Mouse (Mus musculus): ENCODE data around the gene Kazn. TPM values are rescaled to one million over a fixed set of nuclear protein-coding genes. Genes with fewer than 3 reads are reported as not detected.

Gene Kazn
- polyA plus RNA-seq (2015; fragmentation: Nextera tagmentation; extraction: Ambion mirVana) = 5.8 and 6.5 TPM in 2 replicates

DNA sequence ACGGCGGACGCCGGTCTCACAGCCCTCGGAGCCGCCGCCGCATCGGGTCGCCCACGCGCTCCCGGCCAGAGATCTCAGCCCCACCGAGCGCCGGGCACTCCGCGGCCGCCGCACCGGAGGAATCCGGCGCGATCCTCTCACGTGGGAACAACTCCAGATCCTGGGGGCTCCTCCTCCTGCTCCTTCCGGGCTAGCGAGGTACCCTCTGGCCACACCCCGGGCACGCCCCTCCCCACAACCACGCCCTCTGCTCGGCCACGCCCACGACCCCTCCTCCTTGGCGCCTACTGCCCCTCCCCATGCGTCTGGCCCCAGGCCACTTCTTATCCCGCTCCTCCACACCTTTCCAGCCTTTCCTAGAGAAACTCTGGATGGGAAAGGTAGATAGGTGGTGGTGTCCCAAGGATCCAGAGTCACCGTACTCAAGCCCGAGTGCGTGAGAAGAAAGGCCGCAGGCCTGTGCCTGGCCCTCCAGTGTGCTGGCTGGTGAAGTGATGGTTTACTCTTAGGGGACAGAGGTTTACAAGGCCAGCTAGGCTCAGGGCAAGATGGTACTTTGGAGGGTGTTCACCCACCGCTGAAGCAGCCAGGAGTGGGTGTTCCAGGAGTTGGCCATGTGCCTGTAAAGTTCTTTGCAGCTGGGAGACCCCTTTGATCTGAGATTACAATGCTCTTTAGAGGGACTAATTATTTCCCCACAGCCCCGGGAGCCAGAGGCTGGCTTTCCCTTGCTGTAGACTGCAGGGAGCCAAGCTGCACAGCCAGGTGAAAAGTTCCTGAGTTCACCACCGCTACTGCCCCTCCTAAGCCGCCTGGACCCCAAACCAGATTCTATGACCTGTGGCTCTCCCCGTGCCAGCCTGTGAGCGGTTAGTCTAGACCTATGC is at the start of gene Kazn:
Gene Kazn (minus strand): TSS at position 162 of the 887 bp plus-strand sequence.
- H3K27me3 ChIP-seq (ENCODE audit: control insufficient read depth, insufficient read depth, low read length) = no peaks in the 10 kb centered on the region
- H3K9ac ChIP-seq (ENCODE audit: low read length) = peak within 1 kb of the TSS; percentile 78
- H3K9me3 ChIP-seq (replicated peaks; ENCODE audit: control insufficient read depth, low read length) = no peaks in the 10 kb centered on the region
- peak within 1 kb of the TSS; percentile 50; the same call in 1 of the 2 replicates for H3K27ac ChIP-seq (ENCODE audit: low read length)
- WGBS = 8% methylated on average over 40 of the region's 46 CpGs
- H3K36me3 ChIP-seq (ENCODE audit: control insufficient read depth, insufficient read depth) = no peaks in the 10 kb centered on the region
- ATAC-seq (replicated peaks; ENCODE audit: extremely low read depth, insufficient read depth, low FRiP score) = peak; percentile 90
- peak within 1 kb of the TSS; percentile 67 for H3K4me3 ChIP-seq (ENCODE audit: low read length)
- H3K4me1 ChIP-seq (ENCODE audit: control insufficient read depth, insufficient read depth, low read length) = peaks cover 12% of the 10 kb centered on the region
- H3K4me2 ChIP-seq (ENCODE audit: low read depth, low read length) = peak within 1 kb of the TSS; percentile 82

DNA sequence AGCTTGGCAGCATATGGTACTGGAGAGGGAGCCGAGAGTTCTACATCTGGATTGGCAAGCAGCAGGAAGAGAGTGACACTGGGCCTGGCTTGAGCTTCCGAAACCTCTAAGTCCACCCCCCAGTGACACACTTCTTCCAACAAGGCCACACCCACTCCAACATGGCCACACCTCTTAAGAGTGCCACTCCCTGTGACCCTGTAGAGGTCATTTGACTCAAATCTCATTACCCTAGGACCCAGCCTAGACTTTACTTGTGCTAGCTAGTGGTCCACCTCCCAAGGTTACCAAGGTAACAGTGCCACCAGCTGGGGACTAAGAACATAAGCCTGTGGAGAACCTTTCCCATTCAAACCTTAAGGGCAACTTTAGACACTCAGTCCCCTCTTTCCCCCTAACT is 46.3 kb upstream of the Kazn start:
- Histone ChIP-seq H3K4me1 (ENCODE audit: control insufficient read depth, insufficient read depth, low read length) (peaks cover 8% of the 10 kb centered on the region), H3K36me3 (ENCODE audit: control insufficient read depth, insufficient read depth) (no peaks in the 10 kb centered on the region), H3K4me3 (ENCODE audit: low read length) (no peak overlapping the region), H3K9me3 (replicated peaks; ENCODE audit: control insufficient read depth, low read length) (peaks cover 5% of the 10 kb centered on the region), H3K27ac (ENCODE audit: low read length) (no peak overlapping the region), H3K4me2 (ENCODE audit: low read depth, low read length) (no peak overlapping the region), H3K9ac (ENCODE audit: low read length) (no peak overlapping the region), H3K27me3 (ENCODE audit: control insufficient read depth, insufficient read depth, low read length) (no peaks in the 10 kb centered on the region)
- WGBS = 82% methylated on average over 2 of the region's 2 CpGs
- no peak for ATAC-seq (replicated peaks; ENCODE audit: extremely low read depth, insufficient read depth, low FRiP score)

DNA sequence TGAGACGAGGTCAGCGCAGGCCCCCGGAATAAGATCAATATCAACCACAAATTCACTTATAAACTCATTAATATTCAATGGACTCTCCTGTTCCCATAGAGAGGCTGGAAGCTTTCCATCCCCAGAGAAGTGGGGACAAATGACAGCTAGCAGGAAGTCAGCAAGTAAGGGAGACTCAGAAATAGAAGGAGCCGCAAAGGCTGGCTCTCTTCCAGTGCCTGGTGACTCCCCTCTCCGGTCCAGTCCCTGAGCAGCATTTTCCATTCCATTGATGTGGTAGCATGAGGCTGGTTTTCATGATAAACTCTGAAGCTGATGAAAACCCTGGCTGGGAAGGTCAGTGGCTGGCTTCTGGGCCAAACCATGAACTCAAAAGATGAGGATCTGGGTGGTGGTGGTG is 44.7 kb upstream of the Kazn start:
- no peaks in the 10 kb centered on the region for H3K27me3 ChIP-seq (ENCODE audit: control insufficient read depth, insufficient read depth, low read length)
- no peak overlapping the region for H3K4me3 ChIP-seq (ENCODE audit: low read length)
- H3K9ac ChIP-seq (ENCODE audit: low read length) = no peak overlapping the region
- H3K4me2 ChIP-seq (ENCODE audit: low read depth, low read length) = no peak overlapping the region
- peaks cover 5% of the 10 kb centered on the region for H3K9me3 ChIP-seq (replicated peaks; ENCODE audit: control insufficient read depth, low read length)
- no peaks in the 10 kb centered on the region for H3K36me3 ChIP-seq (ENCODE audit: control insufficient read depth, insufficient read depth)
- peaks cover 8% of the 10 kb centered on the region for H3K4me1 ChIP-seq (ENCODE audit: control insufficient read depth, insufficient read depth, low read length)
- ATAC-seq (replicated peaks; ENCODE audit: extremely low read depth, insufficient read depth, low FRiP score) = 0 out of 2 replicates have a peak, but pooled peaks have one; percentile 55
- no peak overlapping the region for H3K27ac ChIP-seq (ENCODE audit: low read length)
- WGBS = 58% methylated on average over 5 of the region's 5 CpGs

DNA sequence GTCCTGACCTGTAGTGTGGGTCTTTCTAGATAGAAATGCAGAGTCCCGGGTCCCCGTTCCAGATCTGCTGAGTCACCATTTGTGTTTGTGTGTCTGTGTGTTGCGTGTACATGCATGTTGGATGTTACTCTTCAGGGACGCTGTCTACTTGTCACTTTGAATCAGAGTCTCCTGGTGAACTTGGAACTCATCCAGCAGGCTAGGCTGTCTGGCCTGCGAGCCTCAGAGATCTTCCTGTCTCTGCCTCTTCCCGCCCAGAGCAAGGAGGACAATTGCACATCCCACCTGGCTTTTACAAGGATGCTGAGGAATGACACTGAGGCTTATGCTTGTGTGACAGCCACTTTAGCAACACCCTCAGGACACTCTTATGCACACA is 39.0 kb upstream of the Kazn start:
- Histone ChIP-seq H3K9ac (ENCODE audit: low read length) (no peak overlapping the region), H3K36me3 (ENCODE audit: control insufficient read depth, insufficient read depth) (no peaks in the 10 kb centered on the region), H3K27ac (ENCODE audit: low read length) (no peak overlapping the region), H3K9me3 (replicated peaks; ENCODE audit: control insufficient read depth, low read length) (no peaks in the 10 kb centered on the region), H3K4me3 (ENCODE audit: low read length) (no peak overlapping the region), H3K4me2 (ENCODE audit: low read depth, low read length) (peak overlapping the region; percentile 42), H3K27me3 (ENCODE audit: control insufficient read depth, insufficient read depth, low read length) (no peaks in the 10 kb centered on the region), H3K4me1 (ENCODE audit: control insufficient read depth, insufficient read depth, low read length) (peaks cover 8% of the 10 kb centered on the region)
- WGBS = 76% methylated on average over 6 of the region's 6 CpGs
- no peak for ATAC-seq (replicated peaks; ENCODE audit: extremely low read depth, insufficient read depth, low FRiP score)

DNA sequence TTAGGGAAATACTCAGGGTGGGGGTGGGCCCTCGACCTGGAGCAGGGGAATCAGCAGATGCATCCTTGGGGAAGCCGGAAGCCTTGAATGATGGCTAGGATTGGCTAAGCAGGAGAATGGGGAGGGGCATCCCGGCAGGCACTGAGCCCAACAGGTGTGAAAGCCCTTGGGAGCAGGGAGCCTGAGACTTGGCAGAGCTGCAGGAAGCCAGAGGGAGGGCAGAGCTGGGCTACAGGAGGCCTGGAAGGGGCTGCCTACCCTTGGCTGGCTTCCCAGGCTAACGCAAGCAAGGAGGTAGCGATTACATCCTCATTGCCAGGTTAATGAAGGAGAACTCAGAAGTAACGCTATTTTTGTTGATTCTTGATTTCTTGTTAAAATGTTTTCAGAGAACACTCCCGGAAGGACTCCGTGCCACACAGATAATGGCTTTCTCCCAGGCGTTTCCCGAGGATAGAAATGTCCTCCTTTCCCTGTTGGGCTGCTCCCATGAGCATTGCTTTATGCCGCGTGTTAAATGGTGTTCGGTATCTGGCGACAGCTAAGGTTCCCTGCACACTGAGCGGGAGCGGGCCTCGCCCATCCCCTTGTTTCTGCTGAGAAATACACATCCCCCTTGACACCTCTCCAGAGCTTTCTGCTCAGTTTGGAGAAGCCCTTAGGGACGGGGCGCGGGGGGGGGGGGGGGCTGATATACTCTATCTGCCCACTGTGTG is 38.4 kb upstream of the Kazn start:
- H3K4me3 ChIP-seq (ENCODE audit: low read length) = no peak overlapping the region
- no peaks in the 10 kb centered on the region for H3K27me3 ChIP-seq (ENCODE audit: control insufficient read depth, insufficient read depth, low read length)
- no peaks in the 10 kb centered on the region for H3K9me3 ChIP-seq (replicated peaks; ENCODE audit: control insufficient read depth, low read length)
- WGBS = 27% methylated on average over 20 of the region's 20 CpGs
- H3K4me1 ChIP-seq (ENCODE audit: control insufficient read depth, insufficient read depth, low read length) = peaks cover 8% of the 10 kb centered on the region
- no peak overlapping the region for H3K27ac ChIP-seq (ENCODE audit: low read length)
- no peaks in the 10 kb centered on the region for H3K36me3 ChIP-seq (ENCODE audit: control insufficient read depth, insufficient read depth)
- peak; percentile 52 for ATAC-seq (replicated peaks; ENCODE audit: extremely low read depth, insufficient read depth, low FRiP score)
- H3K9ac ChIP-seq (ENCODE audit: low read length) = no peak overlapping the region
- peak overlapping the region; percentile 42 for H3K4me2 ChIP-seq (ENCODE audit: low read depth, low read length)

DNA sequence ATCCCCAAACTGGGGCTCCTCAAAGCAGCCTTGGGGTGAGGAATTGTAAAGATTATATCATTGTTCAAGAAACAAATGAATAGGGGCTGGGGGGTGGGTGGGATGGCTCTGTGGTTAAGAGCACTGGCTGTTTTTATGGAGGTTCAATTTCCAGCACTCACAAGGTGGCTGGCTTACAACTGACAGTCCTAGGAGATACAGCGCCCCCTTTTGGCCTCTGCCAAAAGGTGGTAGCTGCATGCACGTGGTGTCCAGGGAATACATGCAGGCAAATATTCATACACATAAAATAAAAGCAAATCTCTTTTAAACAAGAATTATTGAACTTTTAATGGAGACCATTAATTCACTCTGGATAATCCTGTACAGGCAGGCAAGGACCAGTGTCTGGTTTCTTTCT is 36.0 kb upstream of the Kazn start:
- ATAC-seq (replicated peaks; ENCODE audit: extremely low read depth, insufficient read depth, low FRiP score) = no peak
- H3K9ac ChIP-seq (ENCODE audit: low read length) = no peak overlapping the region
- 46% methylated on average over 2 of the region's 2 CpGs for WGBS

DNA sequence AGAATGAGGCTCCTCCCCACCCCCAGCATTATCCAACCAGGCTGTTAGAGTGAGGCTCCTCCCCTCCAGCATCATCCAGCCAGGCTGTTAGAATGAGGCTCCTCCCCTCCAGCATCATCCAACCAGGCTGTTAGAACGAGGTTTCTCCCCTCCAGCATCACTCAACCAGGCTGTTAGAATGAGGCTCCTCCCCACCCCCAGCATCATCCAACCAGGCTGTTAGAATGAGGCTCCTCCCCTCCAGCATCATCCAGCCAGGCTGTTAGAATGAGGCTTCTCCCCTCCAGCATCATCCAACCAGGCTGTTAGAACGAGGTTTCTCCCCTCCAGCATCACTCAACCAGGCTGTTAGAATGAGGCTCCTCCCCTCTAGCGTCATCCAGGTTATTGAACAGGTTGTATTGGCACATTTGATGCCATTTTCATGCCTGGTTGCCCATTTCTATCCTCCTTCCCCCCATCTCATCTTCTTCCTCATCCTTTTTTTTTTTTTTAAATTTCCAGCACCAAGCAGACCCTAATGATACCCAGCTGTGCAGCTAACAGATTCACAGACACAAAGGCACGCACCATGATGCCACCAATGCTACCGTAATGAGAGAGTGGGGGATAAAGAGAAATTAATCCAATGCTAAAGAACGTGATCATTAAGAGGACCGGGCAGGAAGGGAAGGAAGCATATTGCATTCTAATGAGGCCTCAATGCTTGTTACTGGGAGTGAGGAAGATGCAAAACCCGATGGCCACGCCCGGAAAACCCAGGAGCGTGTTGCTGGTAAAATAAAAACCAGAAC is 35.4 kb upstream of the Kazn start:
- H3K9me3 ChIP-seq (replicated peaks; ENCODE audit: control insufficient read depth, low read length) = no peaks in the 10 kb centered on the region
- no peak overlapping the region for H3K27ac ChIP-seq (ENCODE audit: low read length)
- peaks cover 8% of the 10 kb centered on the region for H3K4me1 ChIP-seq (ENCODE audit: control insufficient read depth, insufficient read depth, low read length)
- H3K36me3 ChIP-seq (ENCODE audit: control insufficient read depth, insufficient read depth) = no peaks in the 10 kb centered on the region
- no peaks in the 10 kb centered on the region for H3K27me3 ChIP-seq (ENCODE audit: control insufficient read depth, insufficient read depth, low read length)
- no peak for ATAC-seq (replicated peaks; ENCODE audit: extremely low read depth, insufficient read depth, low FRiP score)
- no peak overlapping the region for H3K9ac ChIP-seq (ENCODE audit: low read length)
- H3K4me2 ChIP-seq (ENCODE audit: low read depth, low read length) = no peak overlapping the region
- WGBS = 71% methylated on average over 11 of the region's 11 CpGs
- H3K4me3 ChIP-seq (ENCODE audit: low read length) = no peak overlapping the region

More for the DNA sequence above, 36.0 kb upstream of the Kazn start:
- peaks cover 8% of the 10 kb centered on the region for H3K4me1 ChIP-seq (ENCODE audit: control insufficient read depth, insufficient read depth, low read length)
- no peak overlapping the region for H3K4me3 ChIP-seq (ENCODE audit: low read length)
- no peaks in the 10 kb centered on the region for H3K36me3 ChIP-seq (ENCODE audit: control insufficient read depth, insufficient read depth)
- H3K9me3 ChIP-seq (replicated peaks; ENCODE audit: control insufficient read depth, low read length) = no peaks in the 10 kb centered on the region
- no peak overlapping the region for H3K27ac ChIP-seq (ENCODE audit: low read length)
- H3K4me2 ChIP-seq (ENCODE audit: low read depth, low read length) = no peak overlapping the region
- no peaks in the 10 kb centered on the region for H3K27me3 ChIP-seq (ENCODE audit: control insufficient read depth, insufficient read depth, low read length)

DNA sequence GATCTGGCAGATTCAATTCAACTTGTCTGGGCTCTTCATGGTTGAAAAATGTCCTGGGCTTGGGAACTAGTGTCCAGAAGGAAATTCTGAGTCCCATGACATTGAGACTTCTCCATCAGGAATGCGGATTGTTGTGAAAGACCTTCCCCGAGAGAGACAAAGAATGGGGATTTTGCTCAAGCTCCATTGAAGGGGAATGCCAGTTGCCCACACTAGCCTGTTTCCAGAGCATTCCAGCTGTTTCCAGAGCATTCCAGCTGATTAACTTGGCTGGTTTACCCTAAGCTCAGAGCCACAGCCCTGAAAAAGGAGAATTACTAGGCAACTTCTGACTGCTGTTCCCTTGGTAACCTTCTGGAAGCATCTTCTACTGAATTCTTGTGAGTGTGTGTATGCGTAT is 32.3 kb upstream of the Kazn start:
- H3K4me3 ChIP-seq (ENCODE audit: low read length) = no peak overlapping the region
- WGBS = 71% methylated on average over 3 of the region's 3 CpGs
- ATAC-seq (replicated peaks; ENCODE audit: extremely low read depth, insufficient read depth, low FRiP score) = no peak
- H3K27ac ChIP-seq (ENCODE audit: low read length) = no peak overlapping the region
- no peaks in the 10 kb centered on the region for H3K36me3 ChIP-seq (ENCODE audit: control insufficient read depth, insufficient read depth)
- H3K4me1 ChIP-seq (ENCODE audit: control insufficient read depth, insufficient read depth, low read length) = no peaks in the 10 kb centered on the region
- H3K27me3 ChIP-seq (ENCODE audit: control insufficient read depth, insufficient read depth, low read length) = no peaks in the 10 kb centered on the region
- peaks cover 6% of the 10 kb centered on the region for H3K9me3 ChIP-seq (replicated peaks; ENCODE audit: control insufficient read depth, low read length)
- no peak overlapping the region for H3K9ac ChIP-seq (ENCODE audit: low read length)
- H3K4me2 ChIP-seq (ENCODE audit: low read depth, low read length) = no peak overlapping the region

Measured in heart, embryonic 16.5 days (tissue).